Mouse (Mus musculus) liver, embryonic 14.5 days (tissue): Measurements from ENCODE around the gene Prkn.

ENCODE experiments used
- CTCF ChIP-seq: IDR thresholded peaks from 2 replicates; pipeline ENCODE4 v1.5.1; 2016; ENCODE audit warnings: antibody characterized with exemption, low read depth, control low read depth
- EP300 ChIP-seq: IDR thresholded peaks from 2 replicates; pipeline ENCODE4 v1.6.1; 2016; ENCODE audit warnings: antibody characterized with exemption, low read depth

DNA sequence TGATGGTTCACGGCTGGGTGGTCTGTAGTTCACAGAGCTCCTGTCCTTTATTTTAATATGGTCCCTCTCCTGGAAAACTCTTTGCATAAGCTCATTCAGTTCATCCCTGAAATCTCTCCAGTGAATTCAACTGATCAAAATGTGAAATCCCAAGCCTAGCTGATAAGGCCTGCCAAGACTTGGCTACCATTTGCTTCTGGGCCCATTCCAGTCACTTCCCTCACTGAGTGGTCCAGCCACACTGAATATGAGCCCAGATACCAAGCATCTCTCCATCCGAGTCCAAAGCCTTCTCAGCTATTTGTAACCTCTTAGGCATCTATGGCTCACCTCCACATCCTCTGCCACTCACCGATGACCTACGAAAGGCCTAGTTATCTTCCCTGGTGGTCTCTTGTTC, 427.8 kb downstream of the Prkn start:
- TF ChIP-seq EP300 (no peak), CTCF (no peak)
